Mouse (Mus musculus): Measurements from ENCODE around the gene Ubqln4.

DNA sequence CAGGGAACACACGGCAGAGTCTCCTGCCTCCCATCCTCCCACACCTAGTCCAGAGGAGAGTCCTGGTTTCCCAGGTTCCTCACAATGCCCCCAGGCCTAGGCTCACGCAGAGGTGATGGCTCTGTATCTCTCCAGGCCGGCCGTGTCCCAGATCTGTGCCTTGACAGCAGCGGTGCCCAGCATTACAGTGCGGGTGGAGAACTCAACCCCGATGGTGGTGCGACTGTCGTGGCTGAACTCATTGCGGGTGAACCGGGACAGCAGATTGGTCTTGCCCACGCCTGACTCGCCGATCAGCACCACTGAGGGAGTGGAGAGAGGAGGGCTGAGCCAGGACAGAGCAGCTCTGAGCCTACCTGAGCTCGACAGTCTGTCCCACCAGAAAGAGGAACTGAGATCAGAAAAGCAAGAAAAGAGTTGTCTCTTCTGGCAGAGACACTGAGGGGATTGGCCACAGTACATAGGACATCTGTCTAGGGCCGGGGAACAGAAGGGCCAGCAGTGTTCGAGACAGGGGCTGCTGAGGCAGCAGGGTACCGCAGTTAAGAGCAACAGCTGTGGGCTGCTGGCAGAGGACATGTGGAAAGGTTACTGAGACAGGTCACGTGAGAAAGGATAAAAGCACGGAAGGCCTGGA is 8.5 kb upstream of the Ubqln4 start:
- no peak for TF ChIP-seq CTCF (IDR thresholded peaks at IDR 0.05; ENCODE audit: control insufficient read depth, insufficient read depth, insufficient replicate concordance, low read depth, low read length)
- TF ChIP-seq POLR2A (IDR thresholded peaks at IDR 0.05; ENCODE audit: control insufficient read depth, low read depth, low read length): no peak

All from testis, adult 2 months (tissue).